Mouse (Mus musculus): ENCODE data around the gene Krtap6-1. TPM values are rescaled to one million over a fixed set of nuclear protein-coding genes. Genes with fewer than 3 reads are reported as not detected.
"Not testable (repeated sequence)": the region's sequence is repeated elsewhere in the genome, so short reads cannot be mapped to it uniquely, and the experiment has no call there.

Krtap6-1 gene
- not detected in 2 replicates for polyA plus RNA-seq (2014; fragmentation: Nextera tagmentation; extraction: Ambion mirVana)

DNA sequence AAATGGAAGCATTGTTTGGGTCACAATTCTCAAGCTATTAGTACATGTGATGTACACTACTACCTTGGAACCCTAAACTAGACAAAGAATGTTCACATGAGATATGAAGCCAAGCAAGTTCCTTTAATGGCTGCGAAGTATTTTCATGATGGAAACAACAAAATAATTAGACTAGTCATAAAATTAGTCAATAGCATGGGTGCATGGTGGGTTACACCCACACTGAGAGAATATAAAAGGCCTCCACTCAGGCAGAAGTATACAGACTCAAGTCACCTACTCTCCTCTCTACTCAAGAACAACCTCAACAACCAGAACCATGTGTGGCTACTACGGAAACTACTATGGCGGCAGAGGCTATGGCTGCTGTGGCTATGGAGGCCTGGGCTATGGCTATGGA lies at the start of gene Krtap6-1:
TSS of gene Krtap6-1 (plus strand) at position 301 of the 400 bp plus-strand sequence.
- not testable (repeated sequence) for H3K9me3 ChIP-seq (ENCODE audit: control insufficient read depth, low read length); H3K36me3 ChIP-seq (ENCODE audit: control insufficient read depth, insufficient read depth, low read length); H3K4me2 ChIP-seq (ENCODE audit: low read depth); H3K9ac ChIP-seq (ENCODE audit: low read length); H3K4me1 ChIP-seq (ENCODE audit: control insufficient read depth, insufficient read depth, low read length); H3K4me3 ChIP-seq (ENCODE audit: low read depth, low read length); ATAC-seq (ENCODE audit: insufficient read depth, low FRiP score, low TSS enrichment); H3K27me3 ChIP-seq (ENCODE audit: control insufficient read depth, insufficient read depth, low read length); H3K27ac ChIP-seq (ENCODE audit: low read depth, low read length); DNase-seq (ENCODE audit: low spot score)
- 94% methylated on average over 3 of the region's 3 CpGs for WGBS

DNA sequence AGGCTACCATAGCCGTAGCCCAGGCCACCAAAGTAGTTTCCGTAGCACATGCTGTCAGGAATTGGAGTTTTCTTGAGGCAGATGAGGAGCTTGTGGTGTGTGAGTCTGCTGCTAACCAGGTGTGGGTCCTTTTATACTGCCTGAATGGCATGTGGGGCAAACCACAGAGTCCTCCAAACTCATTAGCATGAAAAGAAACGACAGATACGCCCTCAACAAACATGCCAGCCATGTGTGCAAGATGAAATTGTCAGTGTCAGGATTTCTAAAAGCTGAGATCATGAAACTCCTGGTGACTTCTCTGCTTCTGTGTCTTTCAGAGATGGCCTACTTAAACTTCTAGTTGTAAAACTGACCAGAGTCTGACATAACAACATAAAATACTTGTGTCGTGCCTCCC lies 20.8 kb upstream of the Krtap6-1 start, which contains the start of gene Krtap22-2:
TSS of gene Krtap22-2 (minus strand) at position 101 of the 400 bp plus-strand sequence.
- no peak for ATAC-seq (ENCODE audit: insufficient read depth, low FRiP score, low TSS enrichment)
- no peaks in the 10 kb centered on the region for H3K36me3 ChIP-seq (ENCODE audit: control insufficient read depth, insufficient read depth, low read length)
- no peak within 1 kb of the TSS for H3K4me3 ChIP-seq (ENCODE audit: low read depth, low read length)
- no peak within 1 kb of the TSS for H3K4me2 ChIP-seq (ENCODE audit: low read depth)
- DNase-seq (ENCODE audit: low spot score), result no peak
- H3K4me1 ChIP-seq (ENCODE audit: control insufficient read depth, insufficient read depth, low read length), result no peaks in the 10 kb centered on the region
- H3K27ac ChIP-seq (ENCODE audit: low read depth, low read length), result no peak within 1 kb of the TSS
- H3K9me3 ChIP-seq (ENCODE audit: control insufficient read depth, low read length), result no peaks in the 10 kb centered on the region
- H3K9ac ChIP-seq (ENCODE audit: low read length), result no peak within 1 kb of the TSS
- H3K27me3 ChIP-seq (ENCODE audit: control insufficient read depth, insufficient read depth, low read length), result no peaks in the 10 kb centered on the region
- WGBS, result 81% methylated on average over 5 of the region's 5 CpGs

DNA sequence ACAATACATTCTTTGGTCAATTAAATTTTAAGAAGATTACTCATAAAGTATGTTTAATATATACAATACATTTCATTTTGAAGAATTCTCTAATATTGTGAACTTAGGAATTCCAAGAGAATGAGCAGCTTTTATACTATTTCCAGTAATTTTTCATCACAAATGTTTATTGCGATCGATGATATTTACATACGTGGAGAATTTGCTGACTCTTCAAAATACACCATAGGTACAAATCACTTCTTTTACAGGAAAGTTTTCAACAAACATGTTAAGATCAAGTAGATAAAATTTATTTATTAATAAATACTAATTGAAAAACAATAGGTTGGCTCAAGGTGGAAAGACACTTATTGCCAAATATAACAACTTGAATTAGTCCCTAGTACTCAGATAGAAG lies 17.5 kb upstream of the Krtap6-1 start:
- 95% methylated on average over 3 of the region's 3 CpGs for WGBS
- Histone ChIP-seq H3K9ac (ENCODE audit: low read length) (no peak overlapping the region), H3K27me3 (ENCODE audit: control insufficient read depth, insufficient read depth, low read length) (no peaks in the 10 kb centered on the region), H3K4me1 (ENCODE audit: control insufficient read depth, insufficient read depth, low read length) (no peaks in the 10 kb centered on the region), H3K36me3 (ENCODE audit: control insufficient read depth, insufficient read depth, low read length) (no peaks in the 10 kb centered on the region), H3K9me3 (ENCODE audit: control insufficient read depth, low read length) (no peaks in the 10 kb centered on the region), H3K4me2 (ENCODE audit: low read depth) (no peak overlapping the region), H3K4me3 (ENCODE audit: low read depth, low read length) (no peak overlapping the region), H3K27ac (ENCODE audit: low read depth, low read length) (no peak overlapping the region)
- no peak for DNase-seq (ENCODE audit: low spot score)
- ATAC-seq (ENCODE audit: insufficient read depth, low FRiP score, low TSS enrichment), result no peak

DNA sequence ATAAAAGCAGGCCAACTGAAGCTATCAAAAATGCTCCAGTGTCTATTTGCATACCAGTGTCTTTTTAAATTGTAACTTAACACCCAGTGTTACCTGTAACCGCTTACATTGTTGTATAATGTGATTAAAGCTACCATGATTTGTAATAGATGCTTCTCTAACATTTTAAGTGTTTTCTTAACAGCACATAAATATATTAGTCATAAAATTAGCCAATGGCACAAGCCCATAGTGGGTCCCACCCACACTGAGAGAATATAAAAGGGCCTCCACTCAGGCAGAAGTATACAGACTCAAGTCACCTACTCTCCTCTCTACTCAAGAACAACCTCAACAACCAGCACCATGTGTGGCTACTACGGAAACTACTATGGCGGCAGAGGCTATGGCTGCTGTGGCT lies 16.5 kb upstream of the Krtap6-1 start, which contains the start of gene Gm10229:
TSS of gene Gm10229 (plus strand) at position 301 of the 400 bp plus-strand sequence.
- not testable (repeated sequence) for DNase-seq (ENCODE audit: low spot score); H3K27me3 ChIP-seq (ENCODE audit: control insufficient read depth, insufficient read depth, low read length); H3K9ac ChIP-seq (ENCODE audit: low read length); H3K36me3 ChIP-seq (ENCODE audit: control insufficient read depth, insufficient read depth, low read length); H3K27ac ChIP-seq (ENCODE audit: low read depth, low read length); H3K9me3 ChIP-seq (ENCODE audit: control insufficient read depth, low read length); H3K4me2 ChIP-seq (ENCODE audit: low read depth); H3K4me1 ChIP-seq (ENCODE audit: control insufficient read depth, insufficient read depth, low read length); H3K4me3 ChIP-seq (ENCODE audit: low read depth, low read length); ATAC-seq (ENCODE audit: insufficient read depth, low FRiP score, low TSS enrichment)
- WGBS, result 93% methylated on average over 1 of the region's 3 CpGs

DNA sequence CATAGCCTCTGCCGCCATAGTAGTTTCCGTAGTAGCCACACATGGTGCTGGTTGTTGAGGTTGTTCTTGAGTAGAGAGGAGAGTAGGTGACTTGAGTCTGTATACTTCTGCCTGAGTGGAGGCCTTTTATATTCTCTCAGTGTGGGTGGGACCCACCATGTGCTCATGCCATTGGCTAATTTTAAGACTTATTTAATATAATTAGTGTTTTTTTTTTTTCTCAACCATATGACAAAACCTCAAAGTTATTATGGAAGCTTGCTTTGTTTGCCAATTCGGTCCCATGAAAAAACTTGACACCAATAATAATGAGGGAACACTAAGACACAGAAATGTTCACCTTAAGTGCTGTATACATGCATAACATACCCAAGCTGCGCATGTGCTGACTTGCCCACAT lies 9.9 kb downstream of the Krtap6-1 start, which contains the start of gene Gm10228:
TSS of gene Gm10228 (minus strand) at position 101 of the 400 bp plus-strand sequence.
- H3K4me2 ChIP-seq (ENCODE audit: low read depth); H3K9ac ChIP-seq (ENCODE audit: low read length); H3K27ac ChIP-seq (ENCODE audit: low read depth, low read length); H3K27me3 ChIP-seq (ENCODE audit: control insufficient read depth, insufficient read depth, low read length); H3K9me3 ChIP-seq (ENCODE audit: control insufficient read depth, low read length); H3K36me3 ChIP-seq (ENCODE audit: control insufficient read depth, insufficient read depth, low read length); H3K4me3 ChIP-seq (ENCODE audit: low read depth, low read length); ATAC-seq (ENCODE audit: insufficient read depth, low FRiP score, low TSS enrichment); DNase-seq (ENCODE audit: low spot score); H3K4me1 ChIP-seq (ENCODE audit: control insufficient read depth, insufficient read depth, low read length): not testable (repeated sequence)
- WGBS, result 95% methylated on average over 2 of the region's 4 CpGs

DNA sequence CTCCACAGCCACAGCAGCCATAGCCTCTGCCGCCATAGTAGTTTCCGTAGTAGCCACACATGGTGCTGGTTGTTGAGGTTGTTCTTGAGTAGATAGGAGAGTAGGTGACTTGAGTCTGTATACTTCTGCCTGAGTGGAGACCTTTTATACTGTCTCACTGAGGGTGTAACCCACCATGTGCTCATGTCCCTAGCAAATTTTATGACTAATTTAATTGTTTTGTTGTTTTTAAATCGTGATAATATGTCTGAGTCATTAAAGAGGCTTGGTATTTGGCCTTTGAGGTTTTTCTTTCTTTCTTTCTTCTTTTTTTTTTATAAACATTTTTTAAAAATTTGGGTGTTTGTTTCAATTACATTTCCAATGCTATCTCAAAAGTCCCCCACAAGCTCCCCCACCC lies 16.3 kb downstream of the Krtap6-1 start, which contains the start of gene Krtap6-5:
TSS of gene Krtap6-5 (minus strand) at position 101 of the 400 bp plus-strand sequence.
- no peaks in the 10 kb centered on the region for H3K4me1 ChIP-seq (ENCODE audit: control insufficient read depth, insufficient read depth, low read length)
- no peak within 1 kb of the TSS for H3K27ac ChIP-seq (ENCODE audit: low read depth, low read length)
- DNase-seq (ENCODE audit: low spot score) (no peak), ATAC-seq (ENCODE audit: insufficient read depth, low FRiP score, low TSS enrichment) (no peak)
- 95% methylated on average over 3 of the region's 3 CpGs for WGBS
- H3K4me3 ChIP-seq (ENCODE audit: low read depth, low read length), result no peak within 1 kb of the TSS
- H3K9me3 ChIP-seq (ENCODE audit: control insufficient read depth, low read length), result no peaks in the 10 kb centered on the region
- H3K36me3 ChIP-seq (ENCODE audit: control insufficient read depth, insufficient read depth, low read length), result no peaks in the 10 kb centered on the region
- H3K27me3 ChIP-seq (ENCODE audit: control insufficient read depth, insufficient read depth, low read length), result no peaks in the 10 kb centered on the region
- no peak within 1 kb of the TSS for H3K4me2 ChIP-seq (ENCODE audit: low read depth)
- H3K9ac ChIP-seq (ENCODE audit: low read length), result no peak within 1 kb of the TSS

DNA sequence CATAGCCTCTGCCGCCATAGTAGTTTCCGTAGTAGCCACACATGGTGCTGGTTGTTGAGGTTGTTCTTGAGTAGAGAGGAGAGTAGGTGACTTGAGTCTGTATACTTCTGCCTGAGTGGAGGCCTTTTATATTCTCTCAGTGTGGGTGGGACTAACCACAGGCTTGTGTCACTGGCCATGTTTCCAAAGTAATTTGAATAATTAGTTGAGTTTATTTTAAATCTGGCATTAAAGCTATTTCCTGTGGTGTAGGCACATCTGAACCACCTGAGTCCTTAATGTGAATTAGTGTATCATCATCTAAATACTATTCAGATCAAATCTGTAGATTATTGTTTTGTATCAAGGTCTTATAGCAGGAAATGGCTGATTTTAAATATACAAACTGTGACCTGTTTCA lies 32.4 kb downstream of the Krtap6-1 start, which contains the start of gene 1110025L11Rik:
TSS of gene 1110025L11Rik (minus strand) at position 101 of the 400 bp plus-strand sequence.
- not testable (repeated sequence) for H3K27ac ChIP-seq (ENCODE audit: low read depth, low read length); DNase-seq (ENCODE audit: low spot score); H3K9ac ChIP-seq (ENCODE audit: low read length); H3K27me3 ChIP-seq (ENCODE audit: control insufficient read depth, insufficient read depth, low read length); H3K9me3 ChIP-seq (ENCODE audit: control insufficient read depth, low read length); ATAC-seq (ENCODE audit: insufficient read depth, low FRiP score, low TSS enrichment); H3K4me2 ChIP-seq (ENCODE audit: low read depth); H3K4me1 ChIP-seq (ENCODE audit: control insufficient read depth, insufficient read depth, low read length); H3K36me3 ChIP-seq (ENCODE audit: control insufficient read depth, insufficient read depth, low read length); H3K4me3 ChIP-seq (ENCODE audit: low read depth, low read length)
- WGBS, result no CpG with 5 or more reads among the region's 2 CpGs

DNA sequence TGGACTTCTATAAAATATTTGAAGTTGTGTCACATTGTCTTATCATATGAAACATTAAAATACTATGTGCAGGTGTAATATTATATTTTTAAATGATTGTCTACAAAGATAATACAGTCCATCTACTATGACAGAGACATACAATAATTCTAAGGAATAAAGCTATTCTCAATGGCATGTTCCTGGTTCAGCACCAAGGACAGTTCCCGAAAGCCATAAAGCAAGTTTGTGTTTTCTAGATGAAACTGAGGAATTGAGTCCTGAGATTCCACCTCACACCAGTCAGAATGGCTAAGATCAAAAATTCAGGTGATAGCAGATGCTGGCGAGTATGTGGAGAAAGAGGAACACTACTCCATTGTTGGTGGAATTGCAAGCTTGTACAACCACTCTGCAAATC lies 39.5 kb downstream of the Krtap6-1 start:
- not testable (repeated sequence) for ATAC-seq (ENCODE audit: insufficient read depth, low FRiP score, low TSS enrichment)
- peak; percentile 14 for DNase-seq (ENCODE audit: low spot score)
- 69% methylated on average over 2 of the region's 2 CpGs for WGBS

More for the DNA sequence above, 39.5 kb downstream of the Krtap6-1 start:
- H3K4me2 ChIP-seq (ENCODE audit: low read depth); H3K9ac ChIP-seq (ENCODE audit: low read length); H3K4me1 ChIP-seq (ENCODE audit: control insufficient read depth, insufficient read depth, low read length); H3K36me3 ChIP-seq (ENCODE audit: control insufficient read depth, insufficient read depth, low read length); H3K27me3 ChIP-seq (ENCODE audit: control insufficient read depth, insufficient read depth, low read length); H3K9me3 ChIP-seq (ENCODE audit: control insufficient read depth, low read length); H3K4me3 ChIP-seq (ENCODE audit: low read depth, low read length); H3K27ac ChIP-seq (ENCODE audit: low read depth, low read length): not testable (repeated sequence)
